Mouse (Mus musculus) frontal cortex, postnatal 10 days (tissue): ENCODE results near the gene Tecpr1.

Experiments
- DNase-seq, 2 experiments: peaks; one replicate each; pipeline ENCODE4 v3.0.0; 2022; ENCODE audit warnings: low spot score in 2 of 2, mixed read lengths in 1 of 2

The Tecpr1 gene

GRCm38 (mm10) chr5:144251876-144252577 is 28.6 kb upstream of the Tecpr1 start:
- DNase-seq: no peak

GRCm38 (mm10) chr5:144249871-144250270 is 26.5 kb upstream of the Tecpr1 start:
- no peak for DNase-seq

- DNase-seq: no peak
Observed at GRCm38 (mm10) chr5:144247906-144248585, 24.6 kb upstream of the Tecpr1 start.

- no peak for DNase-seq
Observed at GRCm38 (mm10) chr5:144247307-144247706, 23.9 kb upstream of the Tecpr1 start.

GRCm38 (mm10) chr5:144246669-144247068 is 23.3 kb upstream of the Tecpr1 start:
- DNase-seq: no peak

- no peak for DNase-seq
Observed at GRCm38 (mm10) chr5:144245592-144245991, 22.2 kb upstream of the Tecpr1 start.

- no peak for DNase-seq
Observed at GRCm38 (mm10) chr5:144243901-144244487, 20.6 kb upstream of the Tecpr1 start, which contains the start of gene Bri3. Gene Bri3 (plus strand): TSS chr5:144244437.

- no peak for DNase-seq
Observed at GRCm38 (mm10) chr5:144238969-144239368, 15.6 kb upstream of the Tecpr1 start.

GRCm38 (mm10) chr5:144234714-144235113 is 11.3 kb upstream of the Tecpr1 start:
- no peak for DNase-seq

- DNase-seq: no peak
Observed at GRCm38 (mm10) chr5:144234222-144234621, 10.8 kb upstream of the Tecpr1 start.

GRCm38 (mm10) chr5:144232531-144232930 is 9.1 kb upstream of the Tecpr1 start:
- no peak for DNase-seq

GRCm38 (mm10) chr5:144231410-144231809 is 8.0 kb upstream of the Tecpr1 start:
- DNase-seq: no peak

- no peak for DNase-seq
Observed at GRCm38 (mm10) chr5:144230216-144230615, 6.8 kb upstream of the Tecpr1 start.

- no peak for DNase-seq
Observed at GRCm38 (mm10) chr5:144226220-144226619, 2.8 kb upstream of the Tecpr1 start.

- no peak for DNase-seq
Observed at GRCm38 (mm10) chr5:144223899-144224816, 743 bp upstream of the Tecpr1 start.

GRCm38 (mm10) chr5:144222811-144223502 is 458 bp downstream of the Tecpr1 start:
- DNase-seq: no peak

- no peak for DNase-seq
Observed at GRCm38 (mm10) chr5:144221305-144221704, 2.1 kb downstream of the Tecpr1 start.

- no peak for DNase-seq
Observed at GRCm38 (mm10) chr5:144219936-144220335, 3.5 kb downstream of the Tecpr1 start.

- no peak for DNase-seq
Observed at GRCm38 (mm10) chr5:144219306-144219705, 4.1 kb downstream of the Tecpr1 start.

GRCm38 (mm10) chr5:144218061-144218460 is 5.4 kb downstream of the Tecpr1 start:
- no peak for DNase-seq

- DNase-seq: no peak
Observed at GRCm38 (mm10) chr5:144215992-144216391, 7.4 kb downstream of the Tecpr1 start.
